Mouse (Mus musculus): ENCODE data around the gene Chuk.

DNA sequence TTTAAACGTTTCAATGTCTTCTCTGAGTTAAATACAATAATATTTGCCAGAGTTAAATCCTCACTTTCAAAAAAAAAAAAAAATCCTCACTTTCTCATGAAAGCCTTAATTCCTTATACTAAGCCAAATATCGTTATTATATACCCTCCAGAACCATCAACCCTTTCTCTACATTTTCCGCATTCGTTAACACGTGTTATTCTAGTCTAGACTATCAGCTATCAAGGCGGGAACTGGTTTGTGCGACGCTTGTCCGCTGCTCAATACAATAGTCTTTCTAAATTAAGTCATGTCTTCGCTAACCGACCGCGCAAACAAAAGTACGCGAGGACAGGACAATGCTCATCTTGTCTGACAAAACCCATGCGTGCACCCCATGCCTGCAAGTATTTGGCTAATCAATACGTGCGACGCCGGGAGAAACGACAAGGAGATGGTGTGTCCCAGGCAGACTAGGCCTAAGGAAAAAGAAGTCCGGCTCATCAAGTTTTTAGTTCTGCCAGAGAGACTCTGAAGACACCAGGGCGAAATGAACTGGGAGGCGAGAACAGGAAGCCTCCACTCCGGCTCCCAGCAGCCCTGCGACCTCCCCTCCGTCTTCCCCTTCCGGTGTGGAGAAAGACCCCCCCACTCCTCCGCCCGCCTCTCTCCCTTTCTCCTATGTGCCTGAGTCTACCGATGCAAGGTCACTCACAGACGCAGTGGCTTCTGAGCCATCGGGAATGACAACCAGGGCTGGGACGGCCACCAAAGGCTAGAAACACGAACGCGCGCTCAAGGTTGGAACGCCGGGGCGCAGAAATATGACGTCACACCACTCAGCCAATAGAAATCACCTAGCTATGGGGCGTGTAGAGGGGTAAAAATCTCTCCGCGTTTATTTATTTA, 28.0 kb upstream of the Chuk start, which contains the start of gene Cwf19l1:
- TF ChIP-seq CTCF (IDR thresholded peaks at IDR 0.05; ENCODE audit: extremely low read depth, insufficient read length, insufficient replicate concordance, low read depth, low read length): no peak
- TF ChIP-seq POLR2A (IDR thresholded peaks at IDR 0.05; ENCODE audit: low read depth, low read length): no peak

Measured in small intestine, adult 2 months (tissue).